Mouse (Mus musculus): ENCODE measurements around the gene Sf3a1.
"Not testable (repeated sequence)": the region's sequence is repeated elsewhere in the genome, so short reads cannot be mapped to it uniquely, and the experiment has no call there.

DNA sequence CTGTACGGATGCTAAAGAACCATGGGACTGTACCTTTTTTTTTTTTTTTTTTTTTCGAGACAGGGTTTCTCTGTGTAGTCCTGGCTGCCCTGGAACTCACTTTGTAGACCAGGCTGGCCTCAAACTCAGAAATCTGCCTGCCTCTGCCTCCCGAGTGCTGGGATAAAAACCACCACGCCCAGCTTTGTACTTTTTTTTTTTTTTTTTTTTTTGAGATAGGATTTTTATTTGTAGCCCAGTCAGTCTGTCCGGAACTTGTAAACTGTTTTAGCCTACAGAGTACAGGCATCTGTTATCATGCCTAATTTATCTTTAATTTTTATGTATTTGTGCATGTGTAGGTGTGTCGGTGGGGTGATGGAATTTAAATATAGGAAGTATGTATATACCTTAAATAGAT is 25.3 kb downstream of the Sf3a1 start:
- TF ChIP-seq CTCF (IDR thresholded peaks at IDR 0.05; ENCODE audit: extremely low read depth, insufficient read length, insufficient replicate concordance, low read depth, low read length); POLR2A (IDR thresholded peaks at IDR 0.05; ENCODE audit: low read depth, low read length): not testable (repeated sequence)

All from small intestine, adult 2 months (tissue).